Mouse (Mus musculus): ENCODE data around the gene Strn4. TPM values are rescaled to one million over a fixed set of nuclear protein-coding genes. Genes with fewer than 3 reads are reported as not detected.

Strn4 gene
- total RNA-seq, 2 experiments from 2014 or later = 39.0 to 40.0 TPM

- peak; percentile 86 for ATAC-seq (replicated peaks; ENCODE audit: poor library complexity)
These were observed 59.1 kb downstream of the Strn4 start for GRCm38 (mm10) chr7:16874756-16875309.

- ATAC-seq (replicated peaks; ENCODE audit: poor library complexity) = no peak
These were observed 59.4 kb downstream of the Strn4 start, which contains the start of gene Dact3 for GRCm38 (mm10) chr7:16875310-16875325. TSS of gene Dact3 (plus strand) at chr7:16875317.

GRCm38 (mm10) chr7:16875326-16875725 is 59.6 kb downstream of the Strn4 start:
- ATAC-seq (replicated peaks; ENCODE audit: poor library complexity) = no peak

GRCm38 (mm10) chr7:16876006-16876405 is 60.3 kb downstream of the Strn4 start:
- ATAC-seq (replicated peaks; ENCODE audit: poor library complexity) = no peak

GRCm38 (mm10) chr7:16876608-16877007 is 60.9 kb downstream of the Strn4 start:
- ATAC-seq (replicated peaks; ENCODE audit: poor library complexity) = no peak

GRCm38 (mm10) chr7:16877717-16878116 is 62.0 kb downstream of the Strn4 start:
- ATAC-seq (replicated peaks; ENCODE audit: poor library complexity) = no peak

- no peak for ATAC-seq (replicated peaks; ENCODE audit: poor library complexity)
These were observed 64.3 kb downstream of the Strn4 start for GRCm38 (mm10) chr7:16879796-16880547.

- no peak for ATAC-seq (replicated peaks; ENCODE audit: poor library complexity)
These were observed 64.9 kb downstream of the Strn4 start for GRCm38 (mm10) chr7:16880615-16881014.

GRCm38 (mm10) chr7:16883162-16883561 is 67.5 kb downstream of the Strn4 start:
- no peak for ATAC-seq (replicated peaks; ENCODE audit: poor library complexity)

GRCm38 (mm10) chr7:16884334-16884733 is 68.6 kb downstream of the Strn4 start:
- no peak for ATAC-seq (replicated peaks; ENCODE audit: poor library complexity)

- ATAC-seq (replicated peaks; ENCODE audit: poor library complexity) = no peak
These were observed 69.6 kb downstream of the Strn4 start for GRCm38 (mm10) chr7:16885271-16885776.

- no peak for ATAC-seq (replicated peaks; ENCODE audit: poor library complexity)
These were observed 70.2 kb downstream of the Strn4 start for GRCm38 (mm10) chr7:16885905-16886304.

Other genes with a start within 250 kb of the Strn4 start
- gene Arhgap35, start 200.9 kb upstream of the Strn4 start, total RNA-seq (2015) = 9.1 and 9.2 TPM in 2 replicates
- gene Arhgap35, start 200.9 kb upstream of the Strn4 start, total RNA-seq (2017) = 4.6 and 6.7 TPM in 2 replicates
- not detected in 2 replicates for gene Ceacam15, start 140.2 kb upstream of the Strn4 start, total RNA-seq (2015)
- not detected in 2 replicates for gene Ceacam15, start 140.2 kb upstream of the Strn4 start, total RNA-seq (2017)
- gene Ceacam9, start 94.0 kb upstream of the Strn4 start, total RNA-seq (2015) = not detected in 2 replicates
- not detected in 2 replicates for gene Ceacam9, start 94.0 kb upstream of the Strn4 start, total RNA-seq (2017)
- 162 and 164 TPM in 2 replicates for gene Ap2s1, start 77.5 kb upstream of the Strn4 start, total RNA-seq (2015)
- 73.9 and 88.7 TPM in 2 replicates for gene Ap2s1, start 77.5 kb upstream of the Strn4 start, total RNA-seq (2017)
- 73.2 and 79.5 TPM in 2 replicates for gene Slc1a5, start 34.5 kb upstream of the Strn4 start, total RNA-seq (2015)
- 39.1 and 48.3 TPM in 2 replicates for gene Slc1a5, start 34.5 kb upstream of the Strn4 start, total RNA-seq (2017)
- 11.5 and 13.1 TPM in 2 replicates for gene Fkrp, start 843 bp downstream of the Strn4 start, total RNA-seq (2015)
- gene Fkrp, start 843 bp downstream of the Strn4 start, total RNA-seq (2017) = 9.8 and 14.3 TPM in 2 replicates
- gene Prkd2, start 27.0 kb downstream of the Strn4 start, total RNA-seq (2015) = 6.2 and 8.8 TPM in 2 replicates
- 6.0 and 8.8 TPM in 2 replicates for gene Prkd2, start 27.0 kb downstream of the Strn4 start, total RNA-seq (2017)
- not detected in 2 replicates for gene Dact3, start 59.4 kb downstream of the Strn4 start, total RNA-seq (2015)
- 0.04 and 0.17 TPM in 2 replicates for gene Dact3, start 59.4 kb downstream of the Strn4 start, total RNA-seq (2017)
- not detected in 2 replicates for gene Gng8, start 75.9 kb downstream of the Strn4 start, total RNA-seq (2015)
- gene Gng8, start 75.9 kb downstream of the Strn4 start, total RNA-seq (2017) = not detected in 2 replicates
- gene Ptgir, start 90.6 kb downstream of the Strn4 start, total RNA-seq (2015) = 2.1 and 2.6 TPM in 2 replicates
- gene Ptgir, start 90.6 kb downstream of the Strn4 start, total RNA-seq (2017) = 1.8 and 4.0 TPM in 2 replicates
- gene Calm3, start 108.2 kb downstream of the Strn4 start, total RNA-seq (2015) = 125 and 150 TPM in 2 replicates
- gene Calm3, start 108.2 kb downstream of the Strn4 start, total RNA-seq (2017) = 419 and 440 TPM in 2 replicates
- gene Pnmal2, start 128.8 kb downstream of the Strn4 start, total RNA-seq (2015) = not detected in 2 replicates
- 0.20 TPM in 1 of 2 replicates, not detected in the other for gene Pnmal2, start 128.8 kb downstream of the Strn4 start, total RNA-seq (2017)
- not detected in 2 replicates for gene Pnmal1, start 143.8 kb downstream of the Strn4 start, total RNA-seq (2015)
- not detected in 2 replicates for gene Pnmal1, start 143.8 kb downstream of the Strn4 start, total RNA-seq (2017)
- gene Gm42372, start 167.2 kb downstream of the Strn4 start, total RNA-seq (2015) = 0.67 TPM in 1 of 2 replicates, not detected in the other
- 0.20 TPM in 1 of 2 replicates, not detected in the other for gene Gm42372, start 167.2 kb downstream of the Strn4 start, total RNA-seq (2017)
- gene Ccdc8, start 176.8 kb downstream of the Strn4 start, total RNA-seq (2015) = 1.1 and 1.3 TPM in 2 replicates
- 3.8 and 6.0 TPM in 2 replicates for gene Ccdc8, start 176.8 kb downstream of the Strn4 start, total RNA-seq (2017)
- 74.8 and 80.5 TPM in 2 replicates for gene Ppp5c, start 212.0 kb downstream of the Strn4 start, total RNA-seq (2015)
- gene Ppp5c, start 212.0 kb downstream of the Strn4 start, total RNA-seq (2017) = 68.3 and 78.9 TPM in 2 replicates
- gene Hif3a, start 246.5 kb downstream of the Strn4 start, total RNA-seq (2015) = 1.6 and 2.1 TPM in 2 replicates
- gene Hif3a, start 246.5 kb downstream of the Strn4 start, total RNA-seq (2017) = 0.21 and 0.78 TPM in 2 replicates